Mouse (Mus musculus) gastrocnemius, postnatal 4 days (tissue): ENCODE measurements around the gene Aoc1. TPM values are rescaled to one million over a fixed set of nuclear protein-coding genes. Genes with fewer than 3 reads are reported as not detected.

ENCODE experiments used
- DNase-seq, 2 experiments: peaks; one replicate each; pipeline ENCODE4 v3.0.0; 2021 to 2022; ENCODE audit warnings: low spot score in 2 of 2, mixed read lengths in 2 of 2
- long read RNA-seq, 2 experiments: library from polyadenylated mRNA; stranded (forward); transcript quantifications; one replicate each; pipeline ENCODE4 v2.0.0; 2021
- total RNA-seq, 2 experiments: library from RNA; stranded (reverse); gene quantifications; 2 replicates each; pipeline ENCODE4 v1.2.3; 2021

The Aoc1 gene
- total RNA-seq, result not detected
- long read RNA-seq, experiment 1, result 0 reads
- long read RNA-seq, experiment 2, result 0 reads

DNA sequence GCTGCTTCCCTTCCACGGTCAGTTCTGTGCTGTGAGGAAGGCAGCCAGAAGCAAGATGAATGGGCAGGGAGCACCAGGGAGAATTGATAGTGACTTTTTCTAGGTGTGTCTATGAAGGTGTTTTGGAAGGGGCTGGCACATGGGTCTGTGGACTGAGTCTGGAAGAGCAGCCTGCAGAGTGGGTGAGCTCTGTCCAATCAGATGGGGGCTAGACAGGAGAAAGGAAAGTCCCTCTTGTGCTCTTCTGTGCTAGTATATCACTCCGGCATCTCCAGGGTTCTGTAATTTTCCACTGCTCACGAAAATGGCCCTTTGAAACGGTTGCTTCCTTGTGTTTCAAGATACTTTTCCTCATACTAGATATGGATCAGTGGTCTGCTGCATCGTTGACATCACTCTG, at the start of gene Aoc1:
Gene Aoc1, plus strand, starts transcription at position 301 of the 400 bp plus-strand sequence.
- DNase-seq, result no peak

DNA sequence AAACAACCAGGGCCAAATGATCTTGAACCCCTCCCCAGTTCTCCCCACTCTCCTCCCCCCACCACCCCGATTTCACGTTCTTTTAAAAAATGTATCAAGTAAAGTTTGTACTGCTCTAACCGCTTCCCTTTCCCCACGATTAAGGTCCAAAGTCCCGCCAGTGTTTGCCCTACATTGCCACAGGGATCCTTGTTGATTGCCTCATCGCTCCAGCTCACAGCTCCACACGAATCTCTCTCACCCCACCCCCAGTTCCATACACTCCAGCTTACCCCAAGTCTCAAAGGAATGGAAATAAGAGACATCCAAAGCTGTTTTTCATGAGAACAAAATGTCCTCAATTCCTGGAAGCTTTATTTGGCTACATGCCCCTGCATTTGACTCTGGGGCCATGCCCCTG, 47.7 kb upstream of the Aoc1 start:
- DNase-seq, result no peak

DNA sequence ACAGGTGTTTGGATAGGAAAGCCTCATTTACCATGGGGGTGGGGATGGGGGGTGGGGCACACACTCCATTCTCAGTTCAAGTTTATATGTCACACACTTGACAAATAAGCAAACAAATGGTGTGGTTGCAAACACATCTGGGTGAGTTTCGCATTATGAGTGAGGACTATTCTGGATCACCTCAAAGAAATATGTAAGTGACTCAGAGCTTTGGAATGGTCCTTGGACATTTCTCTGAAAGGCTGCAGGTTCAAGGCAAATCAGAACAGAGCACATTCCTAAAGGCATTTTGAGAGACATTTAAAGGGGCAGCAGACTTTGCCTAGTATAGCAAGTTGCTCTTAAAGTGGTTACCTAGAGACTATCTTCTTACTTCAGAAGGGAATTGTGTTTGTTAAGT, 43.7 kb upstream of the Aoc1 start:
- no peak for DNase-seq

DNA sequence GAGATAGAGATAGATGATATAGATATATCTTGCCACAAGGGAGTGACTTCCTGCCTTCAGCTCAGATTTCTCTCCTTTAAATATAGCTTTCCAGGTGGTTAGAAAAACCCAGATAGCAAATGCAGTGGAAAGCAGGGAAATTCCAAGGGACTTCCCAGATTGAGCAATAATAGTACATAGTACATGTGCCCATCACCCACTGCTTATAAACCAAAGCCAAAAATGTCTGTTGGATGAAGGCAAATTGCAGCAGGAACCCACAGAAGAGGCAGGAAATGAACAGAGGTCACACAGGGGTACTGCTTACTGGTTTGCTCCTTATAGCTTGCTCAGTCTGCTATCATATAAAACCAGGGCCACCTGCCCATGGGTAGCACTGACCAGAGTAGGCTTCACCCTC, 43.0 kb upstream of the Aoc1 start:
- DNase-seq, result no peak

DNA sequence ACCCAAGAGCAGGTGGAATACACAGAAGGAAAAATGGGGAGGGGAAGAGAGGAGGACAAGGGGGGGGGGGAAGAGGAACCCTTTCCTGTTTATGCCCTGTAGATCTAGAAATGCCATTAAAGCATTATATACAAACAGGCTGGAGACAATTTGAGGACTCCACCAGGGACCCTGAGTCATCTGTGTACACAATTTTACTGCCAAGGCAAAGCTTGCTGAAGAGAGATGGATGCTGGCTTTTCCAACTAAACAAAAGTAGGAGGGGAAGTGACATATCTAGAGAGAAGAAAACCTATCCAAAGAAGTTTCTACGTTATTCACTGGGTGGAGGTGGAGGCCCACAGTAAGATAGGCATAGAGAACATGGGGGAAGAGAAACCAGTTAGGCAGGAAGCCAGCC, 42.5 kb upstream of the Aoc1 start:
- no peak for DNase-seq

DNA sequence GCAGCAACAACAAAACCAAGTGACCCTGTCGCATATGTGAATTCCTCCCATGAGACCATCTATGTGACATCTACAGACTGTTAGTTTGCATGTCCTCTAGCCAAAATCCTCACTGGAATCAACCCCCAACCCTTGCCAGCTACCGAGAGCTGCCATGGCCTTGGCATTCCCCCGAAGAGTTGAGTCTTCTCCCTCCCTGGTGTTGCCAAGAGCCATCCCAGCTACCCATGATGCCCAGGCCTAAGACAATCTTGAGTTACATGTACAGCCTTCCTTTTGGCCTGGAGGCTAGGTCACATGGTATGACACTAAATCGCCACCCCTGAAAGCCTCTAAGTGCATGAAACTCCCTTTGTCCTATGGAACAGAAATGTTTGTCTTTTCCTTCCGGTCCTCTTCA, 41.6 kb upstream of the Aoc1 start:
- no peak for DNase-seq

DNA sequence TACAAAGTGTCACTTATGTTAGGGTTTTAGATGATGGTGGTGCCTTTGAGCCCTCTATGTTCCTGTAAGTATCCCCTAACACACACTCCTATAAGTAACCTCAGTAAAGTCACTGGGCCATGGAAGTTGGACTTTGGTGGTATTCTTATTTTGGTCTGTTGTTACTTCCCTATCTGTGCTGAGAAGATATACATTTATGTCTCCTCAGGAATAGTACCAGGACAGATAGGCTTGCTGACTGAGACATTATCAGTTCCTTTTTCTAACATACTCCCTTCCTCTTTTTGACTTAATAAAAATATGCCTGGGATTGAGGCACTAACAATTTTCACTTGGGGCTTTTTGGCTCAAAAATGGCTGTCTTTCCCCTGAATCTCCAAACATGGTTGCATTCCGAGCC, 40.3 kb upstream of the Aoc1 start:
- no peak for DNase-seq

DNA sequence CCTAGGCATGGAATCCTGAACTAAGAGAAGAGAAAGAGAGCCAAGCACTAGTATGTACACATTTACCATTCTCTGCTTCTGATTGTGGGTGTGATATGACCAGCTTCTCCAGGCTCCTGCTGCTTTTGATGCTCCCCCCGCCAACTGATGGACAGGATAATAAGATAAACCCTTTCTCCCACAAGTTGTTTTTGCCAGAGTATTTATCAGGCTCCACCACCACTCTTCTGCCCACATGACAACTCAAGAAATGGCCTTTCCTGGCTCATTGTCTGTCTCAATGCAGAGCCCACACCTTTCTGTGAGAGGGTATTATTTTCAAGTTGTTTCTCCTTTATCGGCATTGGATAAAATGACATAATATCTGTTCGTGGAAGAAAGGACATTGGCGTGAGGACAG, 39.2 kb upstream of the Aoc1 start:
- DNase-seq, result no peak

DNA sequence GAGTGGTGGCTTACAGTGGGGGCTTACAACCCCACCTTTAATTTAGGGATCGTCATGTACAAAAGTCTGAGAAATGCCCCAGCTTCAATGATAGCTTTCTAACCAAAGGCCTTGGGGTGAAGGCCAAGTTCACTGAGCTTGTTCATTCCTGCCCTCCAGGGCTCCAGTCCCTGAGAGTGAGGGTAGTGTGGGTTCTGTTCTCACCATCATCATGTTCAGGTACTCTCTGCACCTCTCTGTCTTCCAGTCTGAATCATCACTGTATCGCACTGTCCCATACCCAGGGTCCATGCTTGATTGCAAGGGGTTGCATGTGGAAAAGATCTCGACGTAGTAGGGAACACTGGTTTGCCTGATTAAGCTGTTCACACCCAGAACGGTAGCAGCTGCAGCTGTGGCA, 37.5 kb upstream of the Aoc1 start:
- DNase-seq, result no peak

DNA sequence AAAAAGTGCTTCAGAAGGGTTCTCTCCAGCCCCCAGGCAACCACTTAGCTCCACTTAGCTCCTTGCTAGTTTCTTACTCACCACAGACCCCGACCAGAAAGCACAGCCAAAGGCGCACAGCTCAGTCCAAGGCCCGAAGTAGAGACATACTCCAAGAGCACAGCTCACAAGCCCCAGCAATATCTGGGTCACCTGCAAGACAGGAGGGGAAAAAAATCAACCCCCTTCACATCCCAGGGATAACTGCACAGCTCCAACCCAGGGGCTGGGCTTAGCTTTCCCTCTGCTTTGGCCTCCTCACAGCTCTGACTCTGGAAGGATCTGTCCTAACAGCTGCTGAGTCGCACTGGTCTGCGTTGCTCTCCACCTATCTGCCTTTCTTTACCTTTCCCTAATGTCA, 36.5 kb upstream of the Aoc1 start:
- DNase-seq, result no peak

DNA sequence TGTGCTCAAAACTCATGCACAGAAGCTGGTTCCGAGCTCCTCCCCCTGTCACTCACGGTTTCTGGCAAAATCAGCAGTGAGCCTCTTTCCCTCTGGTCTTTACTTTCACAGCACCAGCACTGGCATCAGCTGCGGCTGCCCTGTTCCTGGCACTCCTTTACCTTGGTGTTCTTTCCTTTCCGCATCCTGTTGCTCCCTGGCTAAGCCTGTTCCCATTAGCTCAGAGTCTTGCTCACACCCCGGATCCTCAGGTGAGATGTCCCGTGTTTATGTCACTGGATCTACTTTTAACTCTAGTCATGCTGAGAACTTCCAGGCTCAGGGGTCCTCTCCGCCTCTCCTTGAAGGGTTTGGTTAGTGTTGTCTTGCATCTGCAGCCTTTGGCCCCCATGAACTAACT, 35.2 kb upstream of the Aoc1 start:
- DNase-seq, result no peak

DNA sequence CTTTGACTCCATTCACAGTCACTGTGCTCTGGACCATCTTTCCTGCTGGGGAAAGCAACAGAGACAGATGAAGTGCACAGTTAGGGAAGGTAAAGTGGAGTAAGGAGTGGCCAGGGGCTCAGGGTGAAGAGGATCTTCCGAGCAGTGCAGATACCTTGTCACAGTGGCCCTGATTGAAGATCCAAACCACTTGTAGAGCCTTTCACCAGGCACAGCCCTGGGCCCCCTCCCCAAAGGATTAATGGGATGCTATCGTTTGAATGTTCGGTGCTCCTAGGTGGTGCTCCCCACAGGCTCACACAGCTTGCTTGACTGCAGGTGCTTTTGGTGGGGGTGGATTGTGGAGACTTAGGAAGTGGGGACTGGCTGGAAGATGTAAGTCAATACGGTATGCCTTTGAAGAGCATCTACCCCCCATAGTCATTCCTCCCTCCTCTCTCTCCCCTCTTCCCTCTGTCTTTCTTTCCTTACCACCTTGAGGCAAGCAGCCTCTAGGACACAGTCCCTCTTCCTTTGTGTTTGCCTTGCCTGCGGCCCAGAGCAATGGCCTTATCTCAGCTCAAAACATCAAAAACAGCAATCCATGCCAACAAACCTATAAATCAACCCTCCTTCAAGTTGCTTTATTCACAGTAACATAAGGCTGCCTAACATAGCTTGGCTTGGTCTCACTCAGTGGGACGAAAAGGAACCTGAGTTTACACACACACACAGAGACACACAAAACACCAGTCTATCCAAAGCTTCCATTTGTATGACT, 34.2 kb upstream of the Aoc1 start:
- DNase-seq, result no peak

DNA sequence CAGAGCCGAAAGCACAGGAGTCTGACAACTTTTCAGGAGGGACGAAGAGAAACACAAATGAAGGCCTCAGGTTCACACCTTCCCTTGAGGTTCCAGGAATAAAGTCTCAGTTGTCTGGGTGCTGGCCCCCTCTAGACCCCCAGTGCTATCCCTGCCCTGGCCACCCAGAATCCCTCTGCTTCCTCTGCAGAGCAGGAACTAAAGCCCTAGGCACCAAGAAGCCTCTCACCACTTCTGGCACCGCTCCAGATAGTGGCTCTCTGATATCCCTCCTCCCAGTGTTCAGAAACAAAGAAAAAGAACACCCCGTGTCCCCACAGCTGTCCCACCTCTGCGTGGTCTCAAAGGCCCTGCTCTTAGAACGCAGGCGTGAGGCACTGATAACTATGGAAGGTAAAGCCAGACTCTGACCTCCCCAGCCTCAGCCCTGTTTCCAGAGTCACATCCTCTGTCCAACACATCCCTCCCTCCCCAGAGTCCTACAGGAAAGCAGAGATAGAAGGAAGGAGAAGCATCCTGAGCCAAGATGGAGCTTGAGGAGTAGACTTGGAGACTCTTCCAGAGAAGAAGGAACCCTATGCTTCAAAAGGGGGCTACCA, 32.2 kb upstream of the Aoc1 start, which contains the start of gene Tmem176a:
Gene Tmem176a, plus strand, starts transcription at position 549 of the 599 bp plus-strand sequence.
- DNase-seq, result peak in 1 of 2 experiments; percentile 47

DNA sequence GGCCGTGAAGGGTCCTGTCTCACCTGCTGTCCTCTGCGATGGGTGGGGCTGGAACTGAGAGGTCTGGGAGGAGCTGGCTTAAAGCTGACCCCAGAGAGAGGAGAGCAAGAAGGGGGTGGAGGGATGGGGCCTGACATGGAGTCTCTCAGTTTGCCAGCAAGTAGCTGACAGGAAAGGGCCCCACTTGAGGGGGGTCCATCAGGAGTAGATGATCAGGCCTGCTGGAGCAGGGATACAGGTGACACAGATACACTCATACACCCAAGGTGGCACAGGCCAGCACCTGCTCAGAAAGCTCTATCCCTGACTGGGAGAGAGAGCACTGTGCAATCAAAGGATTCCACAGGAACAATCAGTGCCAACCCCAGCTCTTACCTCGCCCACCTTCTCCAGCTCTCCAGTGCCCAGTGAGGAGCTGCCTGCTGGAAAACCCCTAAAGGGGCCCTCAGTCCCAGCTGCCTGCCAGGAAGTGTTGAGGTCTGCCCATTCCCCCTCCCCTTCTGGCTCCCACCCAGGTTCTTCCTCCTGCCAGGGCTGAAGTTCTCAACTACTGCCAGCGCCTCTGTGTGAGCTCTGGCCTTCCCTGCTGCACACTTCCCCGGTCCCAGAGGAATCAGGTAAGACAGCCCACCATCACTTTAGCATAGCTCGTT, 31.6 kb upstream of the Aoc1 start, which contains the start of gene Tmem176b:
Gene Tmem176b, minus strand, starts transcription at position 524 of the 653 bp plus-strand sequence.
- peak; percentile 82 to 93 for DNase-seq

DNA sequence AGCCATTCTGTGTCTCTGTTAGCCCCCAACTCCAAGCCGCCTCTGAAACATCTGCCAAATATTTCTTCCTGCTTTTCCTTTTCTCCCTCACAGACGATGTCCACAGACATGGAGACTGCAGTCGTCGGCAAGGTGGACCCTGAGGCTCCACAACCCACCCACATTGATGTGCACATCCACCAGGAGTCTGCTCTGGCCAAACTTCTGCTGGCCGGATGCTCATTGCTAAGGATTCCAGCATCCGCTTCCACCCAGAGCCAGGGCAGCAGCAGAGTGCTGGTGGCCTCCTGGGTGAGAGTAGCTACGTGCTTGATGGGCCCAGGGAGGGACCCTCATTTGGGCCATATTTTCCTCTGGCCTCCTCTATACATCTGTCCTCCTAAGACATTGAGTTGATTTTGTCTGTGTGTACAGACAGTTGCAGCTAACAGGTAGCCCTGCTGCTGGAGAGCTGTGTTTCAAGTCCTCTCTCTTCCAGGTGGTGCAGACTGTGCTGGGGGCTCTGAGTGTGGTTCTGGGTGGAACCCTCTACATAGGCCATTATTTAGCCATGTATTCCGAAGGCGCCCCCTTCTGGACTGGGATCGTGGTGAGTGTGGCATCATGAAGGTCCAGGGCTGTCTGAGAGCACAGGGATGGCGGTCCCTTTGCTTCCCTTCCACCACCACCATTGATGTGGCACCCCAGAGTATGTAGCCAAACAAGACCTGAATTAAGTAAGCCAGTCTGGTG, 30.4 kb upstream of the Aoc1 start:
- DNase-seq, result peak in 1 of 2 experiments; percentile 43

DNA sequence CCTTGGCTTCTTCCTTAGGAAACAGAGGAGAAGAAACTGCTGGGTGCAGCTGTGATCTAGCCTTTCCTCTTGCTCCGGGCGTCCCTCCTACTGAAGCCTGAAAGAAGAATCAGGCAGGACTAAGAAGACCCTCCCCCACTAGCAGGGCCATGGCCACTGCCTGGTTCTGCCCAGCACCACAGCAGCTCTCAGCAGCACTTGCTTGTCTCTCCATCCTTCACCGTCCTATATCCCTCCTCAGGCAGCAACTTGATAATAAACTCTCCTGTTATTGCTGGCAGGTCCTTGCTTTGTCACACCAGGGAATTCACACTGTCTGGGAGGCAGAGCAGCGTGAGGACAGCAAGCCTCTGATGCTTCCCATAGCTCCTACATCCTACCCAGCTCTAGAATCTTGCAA, 27.6 kb upstream of the Aoc1 start:
- DNase-seq, result no peak

DNA sequence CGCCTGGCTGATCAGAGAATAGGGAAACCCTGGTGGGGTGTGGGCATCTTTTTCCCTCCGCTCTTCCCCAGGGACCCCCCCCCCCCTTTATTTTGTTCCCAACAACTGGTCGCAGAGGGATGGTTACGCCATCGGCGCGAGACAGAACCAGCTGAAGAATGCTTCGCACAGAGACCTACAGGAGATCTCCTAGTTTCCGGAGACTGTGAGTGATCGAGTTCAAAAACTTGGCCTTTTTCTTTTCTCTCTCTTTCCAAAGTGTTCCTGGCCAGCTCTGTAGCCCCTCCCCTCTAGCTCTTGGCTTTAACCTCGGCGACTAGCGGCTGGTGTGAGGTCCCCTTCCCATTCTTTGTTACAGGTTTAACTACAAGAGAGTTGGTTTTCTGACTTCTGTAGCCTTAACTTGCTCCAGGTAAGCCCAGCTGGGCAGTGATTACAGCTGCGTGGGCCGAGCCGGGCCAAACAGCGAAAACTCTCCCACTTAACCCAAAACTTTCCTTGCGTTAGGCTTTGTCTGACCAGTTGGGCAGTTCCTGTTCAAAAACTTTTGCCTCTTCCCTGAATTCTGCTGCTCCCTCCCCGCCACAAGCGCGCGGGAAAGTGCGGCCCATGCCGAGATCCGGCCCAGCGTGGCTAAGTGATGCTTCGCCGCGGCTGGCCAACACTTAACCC, 20.7 kb upstream of the Aoc1 start:
- peak in 1 of 2 experiments; percentile 46 for DNase-seq

DNA sequence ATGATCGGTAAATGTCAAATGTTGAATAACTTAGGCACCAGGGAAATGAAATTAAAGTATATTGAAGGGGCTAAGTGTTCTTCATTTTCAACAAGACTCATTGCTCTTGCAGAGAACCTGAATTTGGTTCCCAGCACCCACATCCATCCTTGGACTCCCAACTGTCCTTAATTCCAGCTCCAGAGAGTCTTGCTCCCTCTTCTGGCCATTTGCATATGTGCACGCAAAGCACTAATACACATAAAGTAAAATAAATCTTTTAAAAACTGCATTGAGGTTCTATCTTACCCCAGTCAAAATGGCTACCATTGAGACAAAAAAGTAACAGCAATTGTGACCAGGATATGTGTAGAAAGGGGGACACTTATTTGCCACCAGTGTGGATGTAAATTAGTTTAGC, 18.5 kb upstream of the Aoc1 start:
- no peak for DNase-seq

DNA sequence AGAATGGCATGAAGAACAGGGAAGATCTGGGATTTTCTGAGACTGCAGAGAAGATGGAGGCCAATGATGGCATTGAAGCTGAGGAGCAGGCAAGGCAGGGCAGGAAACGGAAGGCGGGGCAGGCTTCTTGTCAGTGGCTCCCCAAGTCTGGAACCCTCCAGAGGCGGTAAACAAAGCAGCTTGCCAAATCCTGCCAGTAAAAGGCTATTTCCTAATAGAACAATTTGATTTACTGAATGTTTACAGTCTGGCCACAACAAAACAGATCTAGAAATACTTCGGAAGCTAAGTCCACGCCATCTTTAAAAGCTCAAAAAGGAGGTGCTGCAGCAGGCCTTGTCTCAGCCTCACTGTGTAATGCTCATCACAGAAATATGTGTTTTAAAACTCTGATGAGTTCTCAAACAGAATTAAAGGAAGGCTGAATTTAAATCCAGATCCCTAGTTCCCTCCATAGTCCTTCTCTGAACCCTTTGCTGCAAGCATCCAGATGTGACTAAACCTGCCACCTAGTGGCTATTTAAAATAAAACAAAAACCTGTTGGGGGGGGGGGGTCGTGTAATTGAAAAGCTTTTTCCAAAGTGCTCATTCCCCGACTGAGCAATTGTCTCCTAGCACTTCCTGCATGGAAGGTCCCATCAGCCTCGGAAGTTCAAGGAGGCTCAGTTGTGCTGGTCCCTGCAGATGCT, 14.9 kb upstream of the Aoc1 start:
- DNase-seq, result no peak

DNA sequence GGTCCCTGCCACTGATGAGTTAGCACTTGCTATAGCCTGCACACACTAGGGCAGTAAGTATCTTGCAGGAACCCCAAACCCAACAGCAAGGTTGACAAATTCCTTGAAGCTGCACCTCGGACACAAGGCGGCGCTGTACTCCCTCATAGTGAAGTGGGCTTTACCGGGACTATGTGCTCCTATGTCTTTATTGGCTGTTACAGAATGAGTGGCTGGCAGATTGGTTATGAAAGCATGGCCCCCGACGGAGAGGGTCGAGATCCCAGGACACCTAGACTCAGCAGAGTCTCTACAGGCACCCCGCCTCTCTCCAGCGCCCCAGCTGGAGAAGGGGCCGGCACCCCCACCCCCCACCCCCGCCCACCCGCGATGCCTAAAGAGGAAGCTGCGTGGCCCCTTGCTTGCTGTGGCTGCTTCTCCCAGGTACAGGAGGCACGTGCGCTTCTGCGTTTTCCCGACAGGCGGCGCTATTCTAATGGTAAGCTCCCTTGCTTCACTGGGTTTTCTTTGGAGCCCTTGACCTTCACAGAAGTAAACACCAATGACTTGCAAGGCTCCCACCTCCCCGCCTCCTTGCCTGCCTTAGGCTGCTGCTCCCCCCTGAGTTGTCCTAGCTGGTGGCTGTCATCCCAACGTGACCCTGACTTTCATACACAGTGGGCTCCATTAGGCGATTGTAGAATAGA, 12.4 kb upstream of the Aoc1 start:
- peak; percentile 19 to 69 for DNase-seq
